Mouse (Mus musculus) ES-Bruce4 (cell line): ENCODE measurements around the gene Tm9sf4. TPM values are rescaled to one million over a fixed set of nuclear protein-coding genes. Genes with fewer than 3 reads are reported as not detected.

ENCODE experiments used
- H3K27ac ChIP-seq: 2 replicates; pipeline ENCODE4 v1.5.1; 2012; ENCODE audit warnings: low read length, inconsistent platforms; ENCODE audit not compliant: insufficient read depth
- H3K27me3 ChIP-seq: 2 replicates; pipeline ENCODE4 v1.6.1; 2012; ENCODE audit warnings: mild to moderate bottlenecking, low read length, inconsistent platforms; ENCODE audit not compliant: control insufficient read depth, poor library complexity, insufficient read depth, severe bottlenecking
- H3K36me3 ChIP-seq: 2 replicates; pipeline ENCODE4 v1.6.1; 2012; ENCODE audit warnings: inconsistent platforms, mild to moderate bottlenecking, low read length, moderate library complexity; ENCODE audit not compliant: control insufficient read depth, poor library complexity, insufficient read depth, severe bottlenecking
- H3K4me1 ChIP-seq: one replicate; pipeline ENCODE4 v1.8.1; 2011; ENCODE audit warnings: low read length; ENCODE audit not compliant: control insufficient read depth, insufficient read depth
- H3K4me3 ChIP-seq: 2 replicates; pipeline ENCODE4 v1.5.1; 2011; ENCODE audit warnings: low read depth, mild to moderate bottlenecking, low read length
- H3K9ac ChIP-seq: 2 replicates; pipeline ENCODE4 v1.6.1; 2012; ENCODE audit warnings: low read depth, mild to moderate bottlenecking, inconsistent platforms; ENCODE audit not compliant: poor library complexity, severe bottlenecking
- H3K9me3 ChIP-seq: replicated peaks from 2 replicates; pipeline ENCODE4 v1.6.1; 2012; ENCODE audit warnings: mild to moderate bottlenecking, low read length, inconsistent platforms; ENCODE audit not compliant: control insufficient read depth, poor library complexity, insufficient read depth, severe bottlenecking
- CTCF ChIP-seq: IDR thresholded peaks from one replicate; pipeline ENCODE4 v1.8.1; 2011; ENCODE audit warnings: low read depth, low read length
- EP300 ChIP-seq: IDR thresholded peaks from 2 replicates; pipeline ENCODE4 v1.6.1; 2011; ENCODE audit warnings: low read depth, low read length; ENCODE audit not compliant: insufficient read depth
- POLR2A ChIP-seq: IDR thresholded peaks from one replicate; pipeline ENCODE4 v1.8.1; 2011; ENCODE audit warnings: low read length; ENCODE audit not compliant: insufficient read depth
- polyA plus RNA-seq: library from polyadenylated mRNA; stranded (reverse); fragments of >200 nt; gene quantifications from 2 replicates; pipeline ENCODE4 v1.2.4, GENCODE M21; 2011; ENCODE audit warnings: low read depth; ENCODE audit not compliant: missing spikeins, insufficient read depth, insufficient read length

The Tm9sf4 gene
- polyA plus RNA-seq, 1 experiment, result 83.2 TPM

- H3K9ac ChIP-seq, result no peak overlapping the region
- no peaks in the 10 kb centered on the region for H3K36me3 ChIP-seq
- H3K27me3 ChIP-seq, result no peaks in the 10 kb centered on the region
- H3K9me3 ChIP-seq, result no peaks in the 10 kb centered on the region
- H3K4me3 ChIP-seq, result no peak overlapping the region
- H3K4me1 ChIP-seq, result no peaks in the 10 kb centered on the region
- H3K27ac ChIP-seq, result no peak overlapping the region
- TF ChIP-seq EP300, result no peak
- TF ChIP-seq CTCF, result no peak
- no peak for TF ChIP-seq POLR2A
Observed at GRCm38 (mm10) chr2:153151026-153151425, 10.1 kb upstream of the Tm9sf4 start.

GRCm38 (mm10) chr2:153151926-153152665, 9.0 kb upstream of the Tm9sf4 start:
- H3K27ac ChIP-seq, result no peak overlapping the region
- no peaks in the 10 kb centered on the region for H3K36me3 ChIP-seq
- H3K9ac ChIP-seq, result no peak overlapping the region
- H3K4me3 ChIP-seq, result no peak overlapping the region
- no peaks in the 10 kb centered on the region for H3K27me3 ChIP-seq
- no peaks in the 10 kb centered on the region for H3K9me3 ChIP-seq
- H3K4me1 ChIP-seq, result no peaks in the 10 kb centered on the region
- no peak for TF ChIP-seq CTCF
- TF ChIP-seq EP300, result no peak
- TF ChIP-seq POLR2A, result no peak

- no peak overlapping the region for H3K27ac ChIP-seq
- H3K4me1 ChIP-seq, result no peaks in the 10 kb centered on the region
- TF ChIP-seq EP300 (no peak), POLR2A (no peak), CTCF (no peak)
- H3K36me3 ChIP-seq, result no peaks in the 10 kb centered on the region
- H3K9ac ChIP-seq, result no peak overlapping the region
- H3K9me3 ChIP-seq, result no peaks in the 10 kb centered on the region
- no peak overlapping the region for H3K4me3 ChIP-seq
- no peaks in the 10 kb centered on the region for H3K27me3 ChIP-seq
Observed at GRCm38 (mm10) chr2:153153033-153153450, 8.1 kb upstream of the Tm9sf4 start.

- Histone ChIP-seq H3K4me3 (no peak overlapping the region), H3K4me1 (no peaks in the 10 kb centered on the region)
Observed at GRCm38 (mm10) chr2:153157270-153157669, 3.8 kb upstream of the Tm9sf4 start.

GRCm38 (mm10) chr2:153160133-153160532, 970 bp upstream of the Tm9sf4 start:
- no peak overlapping the region for H3K27ac ChIP-seq
- TF ChIP-seq EP300, result no peak
- TF ChIP-seq POLR2A, result no peak
- no peak for TF ChIP-seq CTCF
- H3K4me3 ChIP-seq, result no peak overlapping the region
- H3K36me3 ChIP-seq, result peaks cover 3% of the 10 kb centered on the region; the same call in 1 of the 2 replicates
- no peak overlapping the region for H3K9ac ChIP-seq
- no peaks in the 10 kb centered on the region for H3K4me1 ChIP-seq
- no peaks in the 10 kb centered on the region for H3K27me3 ChIP-seq
- H3K9me3 ChIP-seq, result no peaks in the 10 kb centered on the region

More at GRCm38 (mm10) chr2:153157270-153157669, 3.8 kb upstream of the Tm9sf4 start:
- H3K9me3 ChIP-seq, result no peaks in the 10 kb centered on the region
- H3K27me3 ChIP-seq, result no peaks in the 10 kb centered on the region
- no peak overlapping the region for H3K27ac ChIP-seq
- no peaks in the 10 kb centered on the region for H3K36me3 ChIP-seq
- TF ChIP-seq CTCF, result peak; percentile 66
- TF ChIP-seq POLR2A, result no peak
- TF ChIP-seq EP300, result no peak
- no peak overlapping the region for H3K9ac ChIP-seq

- H3K27me3 ChIP-seq, result no peaks in the 10 kb centered on the region
- no peak overlapping the region for H3K27ac ChIP-seq
- H3K4me1 ChIP-seq, result no peaks in the 10 kb centered on the region
Observed at GRCm38 (mm10) chr2:153161684-153162080, 579 bp downstream of the Tm9sf4 start.

More at GRCm38 (mm10) chr2:153161684-153162080, 579 bp downstream of the Tm9sf4 start:
- Histone ChIP-seq H3K36me3 (peaks cover 3% of the 10 kb centered on the region; the same call in 1 of the 2 replicates), H3K9ac (peak overlapping the region; percentile 90), H3K4me3 (peak overlapping the region; percentile 93), H3K9me3 (no peaks in the 10 kb centered on the region)
- TF ChIP-seq CTCF (no peak), EP300 (no peak), POLR2A (no peak)
